In genomic region chr12:86775561-86776280, GRCm38 (mm10) we compare ENCODE assay signal across 8 mouse cellular contexts. TPM values are rescaled to one million over a fixed set of nuclear protein-coding genes. Genes with fewer than 3 reads are reported as not detected.
DNase-seq lines count a peak whose midpoint lies in the region; ATAC-seq and TF ChIP-seq lines count a peak whose summit lies in the region.
"Had no signal": no experiment of that assay in that cellular context is flagged by ENCODE, and none has a peak within 500 bp of the region (broad histone marks: within the 10 kb centered on the region; RNA-seq: fewer than 3 reads in every experiment).

No protein-coding gene starts in this region.

- no peaks in the 10 kb centered on the region for H3K36me3 ChIP-seq in heart, adult 2 months (ENCODE audit: control insufficient read depth, insufficient read depth, low read length)
- no peaks in the 10 kb centered on the region for H3K36me3 ChIP-seq in limb, embryonic 13.5 days

- intact Hi-C loops in heart, adult 2 months (cut with DNase I) = loop anchor here (10.0 kb wide), 1 partner anchor 369 kb away; the partner anchor contains the start of genes Gstz1 and Pomt2

- no peak for TF ChIP-seq CTCF in heart, adult 2 months (IDR thresholded peaks at IDR 0.05)

- no peak overlapping the region for H3K4me2 ChIP-seq in limb, embryonic 13.5 days (replicated peaks)

- no peaks in the 10 kb centered on the region for H3K27me3 ChIP-seq in heart, adult 2 months (ENCODE audit: control insufficient read depth, insufficient read depth, low read length)
- H3K27me3 ChIP-seq in limb, embryonic 13.5 days = no peaks in the 10 kb centered on the region

- TF ChIP-seq POLR2A in heart, adult 2 months (IDR thresholded peaks at IDR 0.05; ENCODE audit: insufficient read depth, low read depth, low read length) = no peak; the same call in 1 of the 2 replicates

- DNase-seq in 3T3-L1 (ENCODE audit: low read depth, low spot score) (peak; percentile 62), ES-CJ7 (ENCODE audit: low read depth, low spot score) (peak; percentile 47)
- DNase-seq in heart, adult 2 months = peak; percentile 81 to 89
- no peak for DNase-seq in frontal cortex, postnatal 14 days (ENCODE audit: low spot score in 2 of 2)
- no peak for DNase-seq in embryo, embryonic 10 days (ENCODE audit: low spot score)

- H3K9me3 ChIP-seq in limb, embryonic 13.5 days = peaks cover 3% of the 10 kb centered on the region

- WGBS in heart, adult 2 months = 10% methylated on average over 7 of the region's 7 CpGs
- 68% methylated on average over 7 of the region's 7 CpGs for WGBS in limb, embryonic 13.5 days

- ATAC-seq in limb, embryonic 13.5 days (ENCODE audit: low FRiP score, low read depth) = peak; percentile 67
- ATAC-seq in erythroid progenitor cell, adult 5-6 weeks (replicated peaks; ENCODE audit: low FRiP score, poor library complexity, severe bottlenecking) = no peak

- peak overlapping the region; percentile 35 for H3K9ac ChIP-seq in heart, adult 2 months (ENCODE audit: low read depth, low read length)
- no peak overlapping the region for H3K9ac ChIP-seq in limb, embryonic 13.5 days

- no peak overlapping the region for H3K4me3 ChIP-seq in heart, adult 2 months
- no peak overlapping the region for H3K4me3 ChIP-seq in limb, embryonic 13.5 days

- peak; percentile 78 for TF ChIP-seq EP300 in heart, adult 2 months (IDR thresholded peaks at IDR 0.05; ENCODE audit: insufficient read depth, low read depth, low read length)

- peaks cover 32% of the 10 kb centered on the region for H3K4me1 ChIP-seq in heart, adult 2 months (ENCODE audit: control insufficient read depth, insufficient read depth, low read length)
- H3K4me1 ChIP-seq in limb, embryonic 13.5 days = peaks cover 22% of the 10 kb centered on the region

- peak overlapping the region; percentile 84 for H3K27ac ChIP-seq in heart, adult 2 months
- H3K27ac ChIP-seq in limb, embryonic 13.5 days = peak overlapping the region; percentile 64

- H3K79me2 ChIP-seq in heart, adult 2 months (replicated peaks; ENCODE audit: control insufficient read depth, insufficient read depth, low read length) = no peaks in the 10 kb centered on the region

RNA-seq across cellular contexts. Expression of gene Lrrc74a, which starts 41.6 kb away (rescaled TPM):
- not detected for total RNA-seq in heart, adult 2 months (2021)
- not detected in 2 replicates for polyA plus RNA-seq in heart, adult 2 months (2012; rRNA removed)
- polyA plus RNA-seq in limb, embryonic 13.5 days (2015; fragmentation: Nextera tagmentation; extraction: Ambion mirVana) = not detected in 2 replicates
- not detected in 2 replicates for total RNA-seq in erythroid progenitor cell, adult 5-6 weeks (2015; ENCODE audit: low replicate concordance)
- total RNA-seq in erythroid progenitor cell, adult 5-6 weeks (2017; ENCODE audit: low replicate concordance) = not detected in 2 replicates
- polyA plus RNA-seq: liver, embryonic 16.5 days had no signal

RNA-seq across cellular contexts. Expression of gene Angel1, which starts 49.5 kb away (rescaled TPM):
- 1 to 10 TPM; 2.7 to 3.5 TPM for total RNA-seq in heart, adult 2 months (2021)
- 6.1 and 7.4 TPM in 2 replicates for polyA plus RNA-seq in heart, adult 2 months (2012; rRNA removed)
- 10.6 and 11.0 TPM in 2 replicates for polyA plus RNA-seq in limb, embryonic 13.5 days (2015; fragmentation: Nextera tagmentation; extraction: Ambion mirVana)
- total RNA-seq in erythroid progenitor cell, adult 5-6 weeks (2015; ENCODE audit: low replicate concordance) = not detected in 2 replicates
- total RNA-seq in erythroid progenitor cell, adult 5-6 weeks (2017; ENCODE audit: low replicate concordance) = not detected in 2 replicates

Comparison
In these comparisons a context has a peak if more than half of its experiments do, and no peak if none do; other contexts are left out.
1. DNase-seq: peak in 3T3-L1 (single experiment), ES-CJ7 (single experiment) and heart, adult 2 months (2 of 2); none in frontal cortex, postnatal 14 days (0 of 2) and embryo, embryonic 10 days (single experiment).